Mouse (Mus musculus): Measurements from ENCODE around the gene Myof. TPM values are rescaled to one million over a fixed set of nuclear protein-coding genes. Genes with fewer than 3 reads are reported as not detected.

Gene Myof
- polyA plus RNA-seq, 1 experiment from 2014 or later, result 2.6 TPM

DNA sequence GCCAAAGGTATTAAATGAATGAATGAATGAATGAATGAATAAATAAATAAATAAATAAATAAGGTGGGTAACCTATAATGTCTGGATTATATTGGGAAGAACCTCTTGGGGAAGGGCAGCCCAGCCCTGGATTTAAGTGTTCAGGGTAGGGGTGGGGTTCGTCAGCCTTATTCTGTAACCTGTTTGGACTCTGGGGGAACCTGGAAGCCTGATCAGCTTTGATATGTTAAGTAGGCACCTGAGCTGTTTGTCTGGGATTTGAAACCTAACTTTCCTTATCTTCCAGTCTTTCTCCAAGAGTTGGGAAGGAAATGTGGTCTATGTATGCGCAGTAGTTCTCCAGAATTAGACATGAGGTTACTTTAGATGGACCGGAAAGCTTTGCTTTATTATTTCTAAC is 19.8 kb upstream of the Myof start:
- ATAC-seq (ENCODE audit: low FRiP score), result no peak
- H3K27ac ChIP-seq, result no peak overlapping the region

DNA sequence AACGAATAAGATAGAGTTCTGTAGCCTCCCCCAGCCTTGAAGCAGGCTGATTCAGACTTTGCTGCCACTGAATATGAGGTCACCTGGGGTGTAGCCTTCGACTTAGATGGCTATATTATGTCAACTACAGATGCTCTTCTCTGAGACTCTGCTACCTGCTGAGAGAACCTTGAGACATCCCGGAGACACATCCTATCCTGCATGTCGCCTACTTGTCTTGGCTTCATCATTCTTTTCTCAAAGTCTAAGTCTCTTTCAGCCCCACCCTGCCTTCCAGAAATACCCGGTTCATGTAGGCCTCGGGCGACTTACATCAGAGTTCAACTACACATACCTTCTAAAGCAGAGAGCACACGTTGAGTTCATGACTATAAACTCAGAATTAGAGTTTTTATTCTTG is 13.6 kb upstream of the Myof start:
- Histone ChIP-seq H3K27ac (no peak overlapping the region), H3K36me3 (peaks cover 6% of the 10 kb centered on the region), H3K4me3 (no peak overlapping the region), H3K27me3 (0 out of 2 replicates have a peak, but pooled peaks cover 3% of the 10 kb centered on the region), H3K9ac (no peak overlapping the region), H3K9me3 (no peaks in the 10 kb centered on the region), H3K4me1 (replicated peaks) (peaks cover 19% of the 10 kb centered on the region), H3K4me2 (no peak overlapping the region)
- WGBS, result 89% methylated on average over 8 of the region's 8 CpGs
- no peak for ATAC-seq (ENCODE audit: low FRiP score)

More for the DNA sequence above, 19.8 kb upstream of the Myof start:
- 87% methylated on average over 3 of the region's 3 CpGs for WGBS
- Histone ChIP-seq H3K9me3 (no peaks in the 10 kb centered on the region), H3K36me3 (peaks cover 6% of the 10 kb centered on the region), H3K4me1 (replicated peaks) (no peaks in the 10 kb centered on the region), H3K4me2 (no peak overlapping the region), H3K4me3 (no peak overlapping the region), H3K27me3 (no peaks in the 10 kb centered on the region), H3K9ac (no peak overlapping the region)

DNA sequence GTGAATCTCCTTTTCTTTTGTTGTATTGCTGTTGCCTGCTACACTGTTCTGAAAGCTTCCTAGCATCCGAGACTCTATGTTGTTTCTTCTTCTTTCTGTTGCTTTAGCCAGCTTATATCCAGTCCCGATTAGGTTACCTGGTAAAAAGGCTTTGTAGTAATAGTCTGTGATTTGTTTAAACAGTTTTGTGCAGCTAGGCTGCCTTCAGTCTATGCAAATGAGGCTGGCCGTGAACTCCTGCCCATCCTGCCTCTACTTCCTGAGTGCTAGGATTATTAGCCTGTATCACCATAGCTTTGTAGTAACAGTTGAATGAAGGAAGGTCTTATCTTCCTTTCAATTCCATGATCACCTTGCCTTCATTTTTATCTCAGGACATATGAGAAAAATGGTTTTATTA is 12.9 kb upstream of the Myof start:
- Histone ChIP-seq H3K27ac (no peak overlapping the region), H3K36me3 (peaks cover 6% of the 10 kb centered on the region), H3K4me2 (peak overlapping the region; percentile 92; the same call in 1 of the 2 replicates), H3K9ac (no peak overlapping the region), H3K4me3 (peak overlapping the region; percentile 68; the same call in 1 of the 2 replicates), H3K4me1 (replicated peaks) (peaks cover 19% of the 10 kb centered on the region), H3K27me3 (0 out of 2 replicates have a peak, but pooled peaks cover 3% of the 10 kb centered on the region), H3K9me3 (no peaks in the 10 kb centered on the region)
- 51% methylated on average over 3 of the region's 3 CpGs for WGBS
- ATAC-seq (ENCODE audit: low FRiP score), result no peak

DNA sequence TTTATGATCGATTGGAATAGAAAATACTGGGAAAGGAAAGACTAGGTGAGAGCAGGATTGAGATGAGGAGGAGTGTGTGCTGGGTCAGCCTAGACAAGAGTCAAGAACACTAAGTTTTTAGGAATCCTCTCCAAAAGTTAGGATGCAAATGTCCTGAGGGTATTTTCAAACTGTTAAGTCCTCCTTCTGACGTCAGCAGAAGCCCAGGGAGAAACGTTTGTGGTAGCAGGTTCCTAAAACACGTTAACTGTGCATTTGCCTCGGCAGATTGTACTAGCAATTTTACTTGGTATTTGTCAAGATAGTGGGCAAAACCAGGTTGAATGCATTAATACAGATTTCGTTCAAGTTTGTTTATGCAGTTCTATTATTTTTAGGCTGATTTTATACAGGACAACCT is 12.4 kb upstream of the Myof start:
- Histone ChIP-seq H3K9ac (no peak overlapping the region), H3K4me2 (peak overlapping the region; percentile 92), H3K27ac (no peak overlapping the region), H3K36me3 (peaks cover 6% of the 10 kb centered on the region), H3K4me3 (peak overlapping the region; percentile 68), H3K27me3 (0 out of 2 replicates have a peak, but pooled peaks cover 3% of the 10 kb centered on the region), H3K9me3 (no peaks in the 10 kb centered on the region), H3K4me1 (replicated peaks) (peaks cover 19% of the 10 kb centered on the region)
- 22% methylated on average over 6 of the region's 6 CpGs for WGBS
- ATAC-seq (ENCODE audit: low FRiP score), result no peak

DNA sequence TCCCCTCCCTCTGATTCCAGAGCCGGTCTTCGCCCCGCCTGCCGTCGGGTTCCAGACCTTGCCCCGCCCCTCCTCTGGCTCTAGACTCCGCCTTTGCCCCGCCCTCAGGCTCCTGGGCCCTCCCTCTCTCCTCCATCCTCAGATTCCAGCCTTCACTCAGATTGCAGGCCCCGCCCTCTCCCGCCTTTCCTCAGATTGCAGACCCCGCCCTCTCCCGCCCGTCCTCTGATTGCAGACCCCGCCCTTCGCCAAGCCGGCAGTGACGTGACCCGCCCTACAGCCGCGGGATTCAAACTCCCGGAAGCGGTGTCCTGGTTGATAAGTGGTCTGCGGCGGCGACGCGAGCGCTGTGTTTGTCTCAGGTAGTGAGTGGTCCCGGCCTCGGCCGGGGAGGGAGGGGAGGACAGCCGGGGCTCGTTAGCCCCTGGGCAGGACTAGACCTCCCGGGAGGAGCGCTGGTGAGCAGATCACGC is 11.4 kb upstream of the Myof start, which contains the start of gene Cep55:
Gene Cep55 (plus strand): TSS at position 292 of the 473 bp plus-strand sequence.
- ATAC-seq (ENCODE audit: low FRiP score), result peak; percentile 98
- WGBS, result under 1% methylated on average over 34 of the region's 36 CpGs
- H3K9ac ChIP-seq, result peak within 1 kb of the TSS; percentile 69
- no peaks in the 10 kb centered on the region for H3K36me3 ChIP-seq
- peak within 1 kb of the TSS; percentile 68 for H3K4me3 ChIP-seq
- no peaks in the 10 kb centered on the region for H3K9me3 ChIP-seq
- H3K27ac ChIP-seq, result peak within 1 kb of the TSS; percentile 8
- H3K4me1 ChIP-seq (replicated peaks), result peaks cover 19% of the 10 kb centered on the region
- peak within 1 kb of the TSS; percentile 92 for H3K4me2 ChIP-seq
- 0 out of 2 replicates have a peak, but pooled peaks cover 3% of the 10 kb centered on the region for H3K27me3 ChIP-seq

DNA sequence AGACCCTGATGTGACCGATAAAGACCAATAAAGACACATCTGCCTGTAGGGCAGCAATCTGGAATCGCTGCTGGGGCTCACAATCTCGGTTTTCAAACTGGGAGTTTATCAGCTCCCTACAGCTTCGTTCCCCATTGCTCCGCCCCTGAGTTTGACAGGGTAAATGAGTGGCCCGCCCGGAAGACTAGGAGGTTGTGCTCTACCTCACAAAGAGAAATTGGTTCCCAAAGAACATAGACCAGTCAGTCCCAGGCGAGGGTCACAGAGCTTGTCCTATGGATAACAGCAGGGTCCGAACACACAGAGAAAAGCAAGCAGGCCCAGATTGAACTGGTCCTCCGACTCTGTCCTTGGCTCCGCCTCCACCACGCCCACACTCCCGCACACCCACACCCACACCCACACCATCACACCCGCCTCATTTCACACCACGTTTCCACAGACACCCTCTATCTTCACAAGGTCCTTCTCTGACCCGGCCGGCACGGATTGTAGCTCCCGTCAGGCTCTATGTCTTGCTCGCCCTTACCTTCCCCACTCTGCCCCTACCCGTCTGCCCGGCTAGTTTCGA is 10.9 kb upstream of the Myof start:
- Histone ChIP-seq H3K4me1 (replicated peaks) (peaks cover 19% of the 10 kb centered on the region), H3K36me3 (no peaks in the 10 kb centered on the region), H3K9ac (peak overlapping the region; percentile 55), H3K27ac (peak overlapping the region; percentile 8), H3K9me3 (no peaks in the 10 kb centered on the region), H3K4me2 (peak overlapping the region; percentile 60), H3K4me3 (peak overlapping the region; percentile 68), H3K27me3 (0 out of 2 replicates have a peak, but pooled peaks cover 3% of the 10 kb centered on the region)
- under 1% methylated on average over 23 of the region's 23 CpGs for WGBS
- ATAC-seq (ENCODE audit: low FRiP score), result peak; percentile 95

DNA sequence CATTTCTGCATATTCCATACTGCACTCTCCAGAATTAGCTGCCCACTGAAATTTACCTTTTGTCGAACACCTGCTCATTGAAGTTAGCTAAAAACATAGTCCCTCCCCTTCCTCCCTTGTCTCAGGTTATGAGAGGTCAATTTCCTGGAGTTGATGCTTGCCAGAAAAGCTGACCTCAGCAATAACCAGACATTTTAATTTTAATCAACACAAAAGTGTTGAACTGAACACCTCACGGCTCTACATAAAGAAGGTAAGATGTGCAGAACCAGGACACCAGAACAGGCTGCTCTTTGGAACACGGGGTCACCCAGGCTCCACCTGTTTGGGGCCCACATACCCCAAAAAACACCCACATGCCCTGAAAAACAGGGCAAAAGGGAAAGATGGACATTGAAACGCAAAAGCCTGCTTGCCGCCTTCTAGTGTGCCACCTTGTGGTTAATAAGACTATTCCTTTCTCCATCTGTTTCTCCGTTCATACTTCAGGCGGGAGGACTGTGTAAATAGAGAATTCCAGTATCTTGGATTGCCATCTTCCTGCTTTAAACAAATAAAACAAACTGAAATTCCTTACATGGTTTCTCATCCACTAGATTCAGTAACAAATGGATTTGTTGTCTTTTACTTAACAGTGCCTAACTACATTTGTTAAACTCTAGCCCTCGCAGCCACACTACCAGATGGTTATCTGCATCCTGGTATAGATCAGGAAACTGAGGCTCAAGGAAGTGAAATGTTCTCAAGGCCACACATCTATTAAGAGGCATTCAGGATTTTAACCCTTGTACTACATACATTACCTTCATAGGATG is 10.1 kb upstream of the Myof start:
- Histone ChIP-seq H3K4me1 (replicated peaks) (peaks cover 19% of the 10 kb centered on the region), H3K27ac (no peak overlapping the region), H3K4me2 (peak overlapping the region; percentile 60), H3K4me3 (peak overlapping the region; percentile 68), H3K9me3 (no peaks in the 10 kb centered on the region), H3K9ac (peak overlapping the region; percentile 55; the same call in 1 of the 2 replicates), H3K36me3 (no peaks in the 10 kb centered on the region), H3K27me3 (0 out of 2 replicates have a peak, but pooled peaks cover 3% of the 10 kb centered on the region)
- 33% methylated on average over 8 of the region's 8 CpGs for WGBS
- ATAC-seq (ENCODE audit: low FRiP score), result no peak

DNA sequence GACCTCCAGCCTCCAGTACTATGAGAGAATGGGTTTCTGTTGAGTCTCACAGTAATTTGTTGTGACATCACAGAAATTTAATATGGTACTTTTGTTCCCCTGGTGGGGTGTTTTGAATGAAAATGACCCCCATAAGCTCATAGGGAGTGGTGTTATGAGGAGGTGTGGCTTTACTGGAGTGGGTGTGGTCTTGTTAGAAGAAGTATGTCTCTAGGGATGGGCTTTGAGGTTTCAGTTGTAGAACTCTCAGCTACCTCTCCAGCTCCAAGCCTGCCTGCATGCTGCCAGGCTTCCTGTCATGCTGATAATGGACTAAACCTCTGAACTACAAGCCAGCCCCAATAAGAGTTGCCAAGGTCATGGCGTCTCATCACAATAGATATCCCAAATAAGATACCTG is 6.3 kb upstream of the Myof start:
- H3K4me1 ChIP-seq (replicated peaks), result peaks cover 8% of the 10 kb centered on the region
- no peak overlapping the region for H3K4me3 ChIP-seq
- no peak for ATAC-seq (ENCODE audit: low FRiP score)
- H3K27me3 ChIP-seq, result peaks cover 7% of the 10 kb centered on the region; the same call in 1 of the 2 replicates
- no peak overlapping the region for H3K27ac ChIP-seq
- H3K9me3 ChIP-seq, result no peaks in the 10 kb centered on the region
- no peaks in the 10 kb centered on the region for H3K36me3 ChIP-seq
- H3K9ac ChIP-seq, result no peak overlapping the region
- no peak overlapping the region for H3K4me2 ChIP-seq
- WGBS, result 89% methylated on average over 1 of the region's 1 CpGs

DNA sequence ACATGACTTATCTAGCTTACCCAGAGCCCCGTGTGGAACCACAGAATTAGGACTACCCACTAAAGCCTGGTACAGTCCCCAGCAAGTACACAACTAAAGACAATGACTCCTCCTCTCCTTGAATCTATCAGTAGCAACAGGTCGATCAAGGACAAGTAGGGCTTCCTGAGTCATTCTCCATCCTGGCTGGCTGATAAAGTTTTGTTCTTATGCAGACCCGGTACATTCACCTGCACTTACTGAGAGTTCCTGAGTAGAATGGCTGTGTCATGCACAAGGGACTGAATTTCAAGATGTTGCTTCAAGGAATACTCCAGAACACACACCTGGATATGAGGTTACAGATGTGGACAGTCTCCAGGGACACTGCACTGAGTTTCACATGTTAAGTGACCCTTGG is 1.8 kb upstream of the Myof start:
- H3K9me3 ChIP-seq, result no peaks in the 10 kb centered on the region
- no peaks in the 10 kb centered on the region for H3K36me3 ChIP-seq
- H3K27ac ChIP-seq, result no peak overlapping the region
- H3K4me2 ChIP-seq, result no peak overlapping the region
- 92% methylated on average over 3 of the region's 3 CpGs for WGBS
- no peak overlapping the region for H3K4me3 ChIP-seq
- no peak overlapping the region for H3K9ac ChIP-seq
- H3K4me1 ChIP-seq (replicated peaks), result peaks cover 18% of the 10 kb centered on the region
- peaks cover 43% of the 10 kb centered on the region for H3K27me3 ChIP-seq
- ATAC-seq (ENCODE audit: low FRiP score), result no peak

DNA sequence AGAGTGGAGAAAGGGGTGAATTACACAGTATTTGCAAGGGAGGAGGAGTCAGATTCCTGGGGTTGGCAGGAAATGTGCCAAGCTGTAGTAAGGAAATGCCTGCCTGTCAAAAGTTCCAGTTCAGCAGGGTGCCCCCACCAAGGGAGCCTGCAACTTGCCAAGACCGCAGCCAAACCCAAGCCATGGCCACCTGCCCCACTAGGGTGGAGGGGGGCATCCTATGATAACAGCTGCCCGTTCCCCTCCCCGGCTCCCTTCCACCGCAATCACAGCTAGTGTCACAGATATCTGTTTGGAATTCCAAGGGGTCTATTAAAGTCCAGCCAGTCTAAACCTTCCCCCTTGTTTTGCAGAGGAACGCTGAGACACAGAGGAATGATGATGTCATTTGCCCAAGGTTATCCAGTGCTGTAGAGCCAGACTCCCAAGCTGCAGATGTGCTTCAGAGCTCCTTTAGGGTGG is 1.1 kb downstream of the Myof start:
- Histone ChIP-seq H3K4me3 (no peak overlapping the region), H3K27ac (no peak overlapping the region), H3K9ac (no peak overlapping the region), H3K4me2 (peak overlapping the region; percentile 19; the same call in 1 of the 2 replicates), H3K36me3 (no peaks in the 10 kb centered on the region), H3K27me3 (peaks cover 43% of the 10 kb centered on the region), H3K9me3 (no peaks in the 10 kb centered on the region), H3K4me1 (replicated peaks) (peaks cover 18% of the 10 kb centered on the region)
- WGBS, result 46% methylated on average over 5 of the region's 5 CpGs
- no peak for ATAC-seq (ENCODE audit: low FRiP score)

DNA sequence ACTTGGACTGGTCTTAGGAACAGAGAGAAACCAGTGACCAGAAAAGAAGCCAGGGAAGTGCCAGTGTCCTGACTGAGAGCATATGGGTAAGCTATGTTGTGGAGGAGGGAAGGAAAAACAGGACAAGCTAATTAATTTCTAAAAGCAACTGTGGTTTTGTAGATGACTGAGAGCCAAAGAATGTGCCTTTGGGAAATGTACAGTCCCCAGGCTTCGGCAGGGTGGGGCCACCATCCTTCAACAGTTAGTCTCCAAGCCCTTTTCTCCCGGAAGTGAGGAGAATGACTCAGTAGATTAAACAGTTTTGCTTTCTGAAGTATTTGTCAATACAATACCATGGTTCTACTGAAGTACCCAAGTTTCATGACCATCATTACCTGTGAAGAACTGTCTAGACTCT is 5.1 kb downstream of the Myof start:
- H3K9me3 ChIP-seq, result no peaks in the 10 kb centered on the region
- H3K27me3 ChIP-seq, result peaks cover 25% of the 10 kb centered on the region
- no peak for ATAC-seq (ENCODE audit: low FRiP score)
- H3K9ac ChIP-seq, result no peak overlapping the region
- no peak overlapping the region for H3K27ac ChIP-seq
- peaks cover 11% of the 10 kb centered on the region for H3K4me1 ChIP-seq (replicated peaks)
- H3K4me3 ChIP-seq, result no peak overlapping the region
- H3K36me3 ChIP-seq, result no peaks in the 10 kb centered on the region
- WGBS, result 88% methylated on average over 2 of the region's 2 CpGs
- H3K4me2 ChIP-seq, result no peak overlapping the region

DNA sequence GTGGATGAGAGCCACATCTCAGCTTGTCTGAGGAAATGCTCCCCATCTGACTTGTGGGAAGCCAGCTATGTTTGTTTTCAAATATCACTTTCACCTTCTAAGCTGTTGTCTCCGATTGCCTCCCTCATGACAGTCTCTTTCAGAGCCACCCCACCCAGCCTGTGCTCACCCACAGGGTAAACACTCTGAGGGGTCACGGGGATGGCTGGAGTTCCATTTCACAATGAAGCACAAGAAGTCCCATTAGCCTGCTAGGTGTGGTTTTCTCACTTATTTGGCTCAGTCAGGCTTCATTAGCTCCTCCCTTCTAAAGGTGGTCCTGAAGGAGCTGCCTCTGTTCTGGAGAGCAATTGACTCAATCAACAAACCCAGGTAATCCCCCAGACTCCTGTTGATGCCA is 7.6 kb downstream of the Myof start:
- Histone ChIP-seq H3K9ac (no peak overlapping the region), H3K27ac (no peak overlapping the region), H3K4me1 (replicated peaks) (no peaks in the 10 kb centered on the region), H3K27me3 (peaks cover 7% of the 10 kb centered on the region), H3K9me3 (no peaks in the 10 kb centered on the region), H3K4me2 (no peak overlapping the region), H3K36me3 (no peaks in the 10 kb centered on the region), H3K4me3 (no peak overlapping the region)
- 82% methylated on average over 2 of the region's 2 CpGs for WGBS
- ATAC-seq (ENCODE audit: low FRiP score), result no peak
